Mouse (Mus musculus) midbrain, embryonic 16.5 days (tissue): Measurements from ENCODE around the gene Flna. TPM values are rescaled to one million over a fixed set of nuclear protein-coding genes. Genes with fewer than 3 reads are reported as not detected.
A peak's percentile ranks its signal among the peaks of the same experiment; 100 is the strongest.

ENCODE experiments used
- ATAC-seq: fragments of 200-750 bp; cut with Nextera tagmentation; 2 replicates; pipeline ENCODE4 v1.8.0; 2017; ENCODE audit warnings: moderate TSS enrichment
- H3K27ac ChIP-seq: fragments of 300-500 bp; sonication (generic); 2 replicates; pipeline ENCODE4 v1.5.1; 2014; ENCODE audit warnings: mild to moderate bottlenecking, low read length, mixed read lengths
- H3K27me3 ChIP-seq: fragments of 300-500 bp; sonication (generic); 2 replicates; pipeline ENCODE4 v1.6.1; 2014; ENCODE audit warnings: low read depth, low read length, mixed read lengths; ENCODE audit not compliant: control insufficient read depth, insufficient read depth
- H3K36me3 ChIP-seq: fragments of 300-500 bp; sonication (generic); 2 replicates; pipeline ENCODE4 v1.6.1; 2014; ENCODE audit warnings: mild to moderate bottlenecking, low read length, moderate library complexity, mixed read lengths; ENCODE audit not compliant: control insufficient read depth, insufficient read depth
- H3K4me1 ChIP-seq: fragments of 300-500 bp; sonication (generic); 2 replicates; pipeline ENCODE4 v1.6.1; 2014; ENCODE audit warnings: mild to moderate bottlenecking, low read length, mixed read lengths; ENCODE audit not compliant: control insufficient read depth, insufficient read depth
- H3K4me2 ChIP-seq: fragments of 300-500 bp; sonication (generic); 2 replicates; pipeline ENCODE4 v1.6.1; 2014; ENCODE audit warnings: mild to moderate bottlenecking, low read length, mixed read lengths
- H3K4me3 ChIP-seq: fragments of 300-500 bp; sonication (generic); 2 replicates; pipeline ENCODE4 v1.5.1; 2014; ENCODE audit warnings: low read depth, mild to moderate bottlenecking, low read length, moderate library complexity, mixed read lengths
- H3K9ac ChIP-seq: fragments of 300-500 bp; sonication (generic); 2 replicates; pipeline ENCODE4 v1.6.1; 2014; ENCODE audit warnings: low read depth, low read length, mixed read lengths
- H3K9me3 ChIP-seq: fragments of 300-500 bp; sonication (generic); replicated peaks from 2 replicates; pipeline ENCODE4 v1.6.1; 2014; ENCODE audit warnings: mild to moderate bottlenecking, low read length, mixed read lengths; ENCODE audit not compliant: control insufficient read depth, poor library complexity, severe bottlenecking
- WGBS: fragments of 180-500 bp; shearing (Covaris S2); extraction: QIAGEN DNeasy Blood & Tissue Kit; methylation state at CpG from one replicate; pipeline ENCODE4 v1.1.7; 2014; 5-methylcytosine and 5-hydroxymethylcytosine counted together
- polyA plus RNA-seq: library from polyadenylated mRNA; unstranded; fragments of >200 nt; fragmentation: Nextera tagmentation; extraction: Ambion mirVana; gene quantifications from 2 replicates; pipeline ENCODE4 v1.2.1, GENCODE M21; 2015

The Flna gene
- polyA plus RNA-seq, 1 experiment from 2014 or later: 84.6 TPM

DNA sequence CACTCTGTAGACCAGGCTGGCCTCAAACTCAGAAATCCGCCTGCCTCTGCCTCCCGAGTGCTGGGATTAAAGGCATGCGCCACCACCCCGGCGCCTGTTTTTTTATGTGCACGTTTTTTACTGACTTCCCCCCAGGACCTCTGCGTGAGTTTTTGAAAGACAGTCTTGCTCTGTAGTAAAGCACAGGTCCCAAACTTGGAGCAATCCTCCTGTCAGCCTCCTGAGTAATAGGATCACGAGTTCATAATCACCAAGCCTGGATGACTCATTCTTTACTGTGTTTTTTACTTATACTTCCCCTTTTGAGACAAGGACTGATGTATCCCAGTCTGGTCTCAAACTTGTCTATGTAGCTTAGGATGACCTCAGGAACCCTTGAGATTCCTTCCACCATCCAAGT lies 28.3 kb upstream of the Flna start:
- Histone ChIP-seq H3K9ac (no peak overlapping the region), H3K4me2 (no peak overlapping the region), H3K27me3 (no peaks in the 10 kb centered on the region), H3K4me3 (no peak overlapping the region), H3K36me3 (0 out of 2 replicates have a peak, but pooled peaks cover 3% of the 10 kb centered on the region), H3K9me3 (no peaks in the 10 kb centered on the region), H3K27ac (no peak overlapping the region), H3K4me1 (peaks cover 4% of the 10 kb centered on the region; the same call in 1 of the 2 replicates)
- 75% methylated on average over 8 of the region's 8 CpGs for WGBS
- no peak for ATAC-seq

DNA sequence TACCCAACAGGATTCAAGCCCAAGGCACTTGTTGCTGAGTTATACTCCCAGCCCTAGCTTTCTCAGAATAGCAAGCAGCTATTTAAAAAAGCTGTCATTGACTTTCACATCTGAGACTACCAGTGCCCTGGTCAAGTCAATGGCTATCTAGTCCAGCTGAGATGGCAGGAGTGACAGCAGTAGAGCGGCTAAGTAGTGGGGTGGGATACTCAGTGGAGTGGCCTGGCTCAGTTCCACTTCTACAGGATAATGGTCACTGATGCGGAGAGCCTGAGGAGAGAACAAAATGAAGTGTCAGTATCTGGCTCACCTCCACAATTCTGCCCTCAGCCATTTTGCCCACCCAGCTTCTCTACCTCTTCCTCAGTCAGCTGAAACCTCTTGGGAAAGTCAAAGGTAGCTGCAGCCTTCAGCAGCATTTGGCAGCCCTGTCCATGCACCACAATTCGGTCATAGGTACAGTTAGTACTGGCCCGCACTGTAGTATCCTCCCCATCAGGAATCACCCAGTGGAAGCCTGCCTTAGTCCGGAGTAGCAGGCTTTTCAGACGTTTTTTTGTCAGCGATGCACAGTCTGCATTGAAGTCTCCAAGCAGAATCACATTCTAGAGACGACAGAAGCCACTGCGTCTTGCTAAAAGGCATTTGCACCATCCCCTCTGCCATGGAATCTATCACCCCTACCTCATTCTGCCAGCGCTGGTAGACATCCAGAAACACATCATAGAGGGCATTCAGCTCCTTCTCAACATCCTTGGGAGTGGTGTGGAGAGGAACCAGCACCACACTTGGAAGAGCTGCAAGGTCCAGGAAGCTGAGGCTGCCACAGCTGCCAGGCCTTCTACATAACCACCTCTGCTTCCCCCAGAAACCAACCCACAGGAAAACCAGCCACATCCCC lies 24.1 kb upstream of the Flna start:
- ATAC-seq: no peak
- Histone ChIP-seq H3K9me3 (no peaks in the 10 kb centered on the region), H3K9ac (no peak overlapping the region), H3K36me3 (0 out of 2 replicates have a peak, but pooled peaks cover 3% of the 10 kb centered on the region), H3K4me3 (no peak overlapping the region), H3K27ac (no peak overlapping the region), H3K27me3 (no peaks in the 10 kb centered on the region), H3K4me2 (no peak overlapping the region), H3K4me1 (peaks cover 7% of the 10 kb centered on the region)
- 25% methylated on average over 10 of the region's 10 CpGs for WGBS

- Histone ChIP-seq H3K36me3 (0 out of 2 replicates have a peak, but pooled peaks cover 3% of the 10 kb centered on the region), H3K27ac (peak overlapping the region; percentile 25), H3K4me3 (peak overlapping the region; percentile 50), H3K27me3 (no peaks in the 10 kb centered on the region), H3K4me1 (peaks cover 7% of the 10 kb centered on the region), H3K9ac (peak overlapping the region; percentile 69), H3K9me3 (no peaks in the 10 kb centered on the region), H3K4me2 (peak overlapping the region; percentile 59)
- ATAC-seq: no peak
- 20% methylated on average over 27 of the region's 27 CpGs for WGBS
Observed at GRCm38 (mm10) chrX:74270902-74271551, 21.4 kb upstream of the Flna start.

GRCm38 (mm10) chrX:74270062-74270901 lies 20.7 kb upstream of the Flna start, which contains the start of gene Rpl10:
Gene Rpl10 (plus strand): TSS chrX:74270812.
- Histone ChIP-seq H3K9ac (peak within 1 kb of the TSS; percentile 69), H3K4me1 (peaks cover 7% of the 10 kb centered on the region), H3K36me3 (0 out of 2 replicates have a peak, but pooled peaks cover 3% of the 10 kb centered on the region), H3K9me3 (no peaks in the 10 kb centered on the region), H3K27ac (peak within 1 kb of the TSS; percentile 96), H3K4me2 (peak within 1 kb of the TSS; percentile 59), H3K4me3 (peak within 1 kb of the TSS; percentile 50), H3K27me3 (no peaks in the 10 kb centered on the region)
- ATAC-seq: peak; percentile 96
- 16% methylated on average over 41 of the region's 42 CpGs for WGBS

DNA sequence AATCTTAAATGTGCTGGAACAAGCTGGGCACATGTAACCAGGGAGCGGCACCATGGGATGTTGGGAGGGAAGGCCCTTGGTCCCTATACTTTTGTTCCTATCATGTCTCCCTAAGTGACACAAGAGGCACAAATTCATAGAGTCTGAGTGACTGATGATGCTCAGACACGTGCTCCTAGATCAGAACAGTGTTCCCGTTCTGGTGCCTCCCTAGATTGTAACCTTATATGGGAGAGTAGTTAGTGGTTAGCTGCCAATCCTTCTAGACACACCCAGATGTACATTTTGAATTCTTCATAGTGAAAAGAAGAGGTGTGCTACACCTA lies 20.1 kb upstream of the Flna start:
- H3K4me3 ChIP-seq: peak overlapping the region; percentile 50
- 0 out of 2 replicates have a peak, but pooled peaks cover 3% of the 10 kb centered on the region for H3K36me3 ChIP-seq
- H3K27me3 ChIP-seq: no peaks in the 10 kb centered on the region
- H3K4me1 ChIP-seq: peaks cover 7% of the 10 kb centered on the region
- peak overlapping the region; percentile 96 for H3K27ac ChIP-seq
- H3K4me2 ChIP-seq: peak overlapping the region; percentile 54
- whole genome bisulfite sequencing: 33% methylated on average over 3 of the region's 3 CpGs
- H3K9me3 ChIP-seq: no peaks in the 10 kb centered on the region
- peak; percentile 54 for ATAC-seq
- peak overlapping the region; percentile 47; the same call in 1 of the 2 replicates for H3K9ac ChIP-seq

DNA sequence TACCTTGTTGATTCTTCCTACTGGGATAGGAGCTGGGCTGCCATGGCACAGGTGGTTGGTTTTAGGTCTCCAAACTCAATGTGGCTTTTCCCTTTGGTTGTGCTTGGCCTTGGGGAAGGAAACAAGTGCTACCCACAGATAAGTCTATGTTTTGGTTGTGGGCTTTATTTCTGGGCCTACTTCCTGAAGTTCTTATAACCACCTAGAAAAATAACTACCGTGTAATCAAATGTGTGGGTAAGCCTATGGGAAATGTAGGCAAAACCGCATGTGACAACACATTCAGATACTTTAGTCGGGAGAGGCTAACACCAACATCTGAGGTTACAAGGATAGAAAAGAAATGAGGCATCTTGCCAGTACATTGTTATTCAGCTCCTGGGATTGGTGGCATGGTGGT lies 8.1 kb upstream of the Flna start:
- Histone ChIP-seq H3K27ac (no peak overlapping the region), H3K4me2 (no peak overlapping the region), H3K36me3 (0 out of 2 replicates have a peak, but pooled peaks cover 3% of the 10 kb centered on the region), H3K4me1 (peaks cover 5% of the 10 kb centered on the region), H3K4me3 (no peak overlapping the region), H3K9me3 (no peaks in the 10 kb centered on the region), H3K9ac (no peak overlapping the region), H3K27me3 (no peaks in the 10 kb centered on the region)
- WGBS: 93% methylated on average over 3 of the region's 3 CpGs
- ATAC-seq: no peak

DNA sequence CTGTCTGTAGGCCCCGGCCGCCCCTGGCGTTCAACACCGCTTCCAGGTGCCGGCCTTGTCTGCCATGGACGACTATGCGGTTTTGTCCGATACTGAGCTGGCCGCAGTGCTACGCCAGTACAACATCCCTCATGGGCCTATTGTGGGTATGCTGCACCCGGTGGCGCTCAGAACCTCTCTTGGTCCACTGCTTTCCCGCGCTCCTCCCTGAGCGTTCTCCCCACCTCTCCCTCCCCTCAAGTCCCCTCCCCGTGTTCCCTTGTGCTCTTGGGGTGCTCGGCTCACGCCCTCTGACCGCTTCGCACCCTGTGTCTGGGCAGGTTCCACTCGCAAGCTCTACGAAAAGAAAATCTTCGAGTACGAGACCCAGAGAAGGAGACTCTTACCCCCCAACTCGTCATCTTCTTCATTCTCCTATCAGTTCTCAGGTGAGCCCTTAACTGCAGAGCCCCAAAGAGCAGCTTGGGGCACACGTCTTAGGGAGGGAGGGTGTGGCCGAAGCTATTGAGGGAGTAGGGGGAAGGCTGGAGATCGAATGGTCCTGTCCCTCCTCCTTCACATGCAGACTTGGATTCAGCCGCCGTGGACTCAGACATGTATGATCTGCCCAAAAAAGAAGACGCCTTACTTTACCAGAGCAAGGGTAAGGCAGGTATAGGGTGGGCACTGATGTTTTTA lies 5.4 kb upstream of the Flna start:
- peak overlapping the region; percentile 56 for H3K4me3 ChIP-seq
- 13% methylated on average over 31 of the region's 31 CpGs for WGBS
- 0 out of 2 replicates have a peak, but pooled peaks cover 3% of the 10 kb centered on the region for H3K36me3 ChIP-seq
- H3K9ac ChIP-seq: peak overlapping the region; percentile 77
- H3K4me2 ChIP-seq: peak overlapping the region; percentile 55
- no peaks in the 10 kb centered on the region for H3K9me3 ChIP-seq
- H3K4me1 ChIP-seq: peaks cover 5% of the 10 kb centered on the region
- H3K27ac ChIP-seq: peak overlapping the region; percentile 84
- peak; percentile 74 for ATAC-seq
- H3K27me3 ChIP-seq: no peaks in the 10 kb centered on the region
